Mouse (Mus musculus): ENCODE measurements around the gene Nts. TPM values are rescaled to one million over a fixed set of nuclear protein-coding genes. Genes with fewer than 3 reads are reported as not detected.
"Not testable (repeated sequence)": the region's sequence is repeated elsewhere in the genome, so short reads cannot be mapped to it uniquely, and the experiment has no call there.

Nts gene
- polyA plus RNA-seq, 1 experiment from 2014 or later: 0.34 TPM

DNA sequence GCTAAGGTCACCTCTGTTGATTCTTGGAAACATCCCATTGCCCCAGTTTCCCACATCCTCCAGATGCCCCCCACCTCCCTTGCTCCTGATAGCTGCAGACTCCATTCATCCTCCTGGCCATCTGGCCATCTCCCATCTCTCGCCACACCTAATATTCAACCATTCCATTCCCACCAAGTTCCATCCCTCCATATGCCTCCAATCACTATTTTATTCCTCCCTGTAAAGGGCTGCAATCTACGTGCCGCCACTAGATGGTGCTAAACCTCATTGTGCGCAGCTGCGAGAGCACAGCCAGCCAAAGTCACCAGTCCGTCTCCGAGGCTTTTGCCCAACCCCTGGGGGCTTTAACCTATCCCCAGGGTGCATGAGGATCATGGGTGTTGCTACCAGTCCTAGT is 55.2 kb downstream of the Nts start:
- not testable (repeated sequence) for H3K4me1 ChIP-seq; H3K27me3 ChIP-seq (ENCODE audit: low read depth, poor library complexity, severe bottlenecking); H3K4me3 ChIP-seq; H3K9me3 ChIP-seq (replicated peaks); H3K36me3 ChIP-seq; H3K27ac ChIP-seq
- DNase-seq (ENCODE audit: low spot score): peak; percentile 50
- 5% methylated on average over 7 of the region's 7 CpGs for WGBS

Other genes starting within 250 kb of the Nts start
- 4.5 and 4.8 TPM in 2 replicates for gene Rassf9, start 21.7 kb upstream of the Nts start, polyA plus RNA-seq (2016; fragmentation: Nextera tagmentation; extraction: Ambion mirVana)